Mouse (Mus musculus): ENCODE data around the gene Slc25a16.
A peak's percentile ranks its signal among the peaks of the same experiment; 100 is the strongest.

Gene Slc25a16

DNA sequence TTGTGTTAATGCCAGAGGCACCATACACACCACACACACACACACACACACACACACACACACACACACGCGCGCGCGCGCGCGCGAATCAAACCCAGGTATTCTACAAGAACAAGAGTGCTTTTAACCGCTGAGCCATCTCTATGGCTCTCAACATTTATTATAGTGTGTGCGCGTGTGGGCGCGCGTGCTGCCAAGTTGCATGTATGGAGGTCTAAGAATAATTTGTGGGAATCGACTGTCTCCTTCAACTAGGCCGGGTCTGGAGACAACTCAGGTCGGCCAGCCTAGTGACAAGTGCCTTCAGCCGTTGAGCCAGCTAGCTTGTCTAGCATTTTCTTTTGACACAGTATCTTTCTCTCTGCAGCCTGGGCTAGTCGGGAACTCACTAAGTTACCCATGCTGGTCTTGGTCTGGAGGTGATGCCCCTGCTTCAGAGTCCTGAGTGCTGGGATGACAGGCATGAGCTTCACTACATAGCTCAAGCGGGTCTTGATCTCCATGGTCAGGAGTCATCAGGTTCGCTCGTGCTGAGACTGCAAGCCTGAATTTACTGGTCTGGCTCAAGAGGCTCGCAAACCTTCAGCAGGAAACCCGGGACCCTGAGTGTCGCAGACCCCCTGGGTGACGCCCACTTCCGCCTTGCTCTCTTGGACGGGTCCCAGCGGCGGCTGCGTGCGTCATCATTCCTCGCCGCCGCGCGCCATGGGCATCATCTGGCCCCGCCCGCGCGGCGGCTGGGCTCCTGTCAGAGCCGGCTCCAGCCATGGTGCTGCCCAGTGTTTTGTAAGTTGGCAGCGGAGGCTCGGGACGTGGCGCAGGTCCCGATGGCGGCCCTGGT is at the start of gene Slc25a16:
Gene Slc25a16, plus strand, starts transcription at position 709 of the 841 bp plus-strand sequence.
- peak; percentile 95 to 96 for DNase-seq (ENCODE audit: low spot score in 2 of 2)

- no peak for DNase-seq (ENCODE audit: low spot score in 2 of 2)
Measured at GRCm38 (mm10) chr10:62874828-62875227, 45.6 kb upstream of the Slc25a16 start.

DNA sequence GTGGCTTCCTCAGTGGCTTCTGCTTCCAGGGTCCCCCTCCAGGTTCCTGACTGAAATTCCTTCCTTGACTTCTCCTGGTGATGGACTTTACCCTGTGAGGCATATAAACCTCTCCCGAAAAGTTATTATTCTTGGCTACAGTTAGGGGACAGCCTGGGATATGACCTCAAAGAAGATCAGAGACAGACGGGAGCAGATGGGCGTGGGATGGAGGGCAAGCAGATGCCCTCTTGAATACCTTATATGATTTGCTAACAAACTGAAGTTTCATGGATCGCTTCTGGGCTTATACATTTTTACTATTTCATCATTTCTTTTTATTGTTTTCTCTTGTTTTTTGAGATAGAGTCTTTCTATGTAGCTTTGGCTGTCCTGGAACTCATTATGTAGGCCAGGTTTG is 44.9 kb upstream of the Slc25a16 start:
- DNase-seq (ENCODE audit: low spot score in 2 of 2): no peak

GRCm38 (mm10) chr10:62878056-62878455 is 42.4 kb upstream of the Slc25a16 start:
- no peak for DNase-seq (ENCODE audit: low spot score in 2 of 2)

DNA sequence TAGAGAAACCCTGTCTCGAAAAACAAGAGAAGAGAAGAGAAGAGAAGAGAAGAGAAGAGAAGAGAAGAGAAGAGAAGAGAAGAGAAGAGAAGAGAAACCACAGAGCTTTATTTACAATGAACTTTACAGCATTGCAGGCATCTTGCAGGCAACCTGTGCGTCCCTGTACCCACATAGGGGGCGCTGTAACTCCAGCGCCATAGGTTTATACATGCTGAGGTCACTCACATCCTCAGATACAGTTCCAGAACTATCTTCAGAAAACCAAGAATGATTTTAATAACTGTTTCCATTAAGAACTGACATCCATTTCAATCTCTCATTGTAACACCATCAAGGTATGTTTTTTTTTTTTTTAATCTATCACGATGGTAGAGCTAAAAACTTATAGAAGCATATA is 39.2 kb upstream of the Slc25a16 start:
- no peak for DNase-seq (ENCODE audit: low spot score in 2 of 2)

- no peak for DNase-seq (ENCODE audit: low spot score in 2 of 2)
Measured at GRCm38 (mm10) chr10:62883933-62884372, 36.5 kb upstream of the Slc25a16 start.

DNA sequence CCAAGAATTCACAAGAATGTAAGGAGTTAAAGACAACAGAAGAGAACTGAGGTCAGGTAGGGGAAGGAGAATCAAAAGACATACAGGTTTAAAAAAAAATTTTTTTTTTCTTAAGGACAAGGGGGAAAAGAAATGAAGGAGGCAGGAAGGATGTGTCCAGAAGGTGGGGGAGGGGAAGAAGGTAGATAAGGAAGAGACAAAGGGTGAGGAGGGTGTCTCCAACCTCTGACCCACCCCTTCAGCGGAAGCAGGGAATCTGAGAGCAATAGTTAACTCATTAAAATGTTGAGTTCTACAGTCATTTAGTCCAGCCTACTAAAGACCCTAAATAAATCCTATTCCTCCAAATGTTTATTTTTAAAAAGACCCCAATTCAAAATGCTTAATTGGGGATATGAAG is 35.9 kb upstream of the Slc25a16 start:
- DNase-seq (ENCODE audit: low spot score in 2 of 2): no peak

DNA sequence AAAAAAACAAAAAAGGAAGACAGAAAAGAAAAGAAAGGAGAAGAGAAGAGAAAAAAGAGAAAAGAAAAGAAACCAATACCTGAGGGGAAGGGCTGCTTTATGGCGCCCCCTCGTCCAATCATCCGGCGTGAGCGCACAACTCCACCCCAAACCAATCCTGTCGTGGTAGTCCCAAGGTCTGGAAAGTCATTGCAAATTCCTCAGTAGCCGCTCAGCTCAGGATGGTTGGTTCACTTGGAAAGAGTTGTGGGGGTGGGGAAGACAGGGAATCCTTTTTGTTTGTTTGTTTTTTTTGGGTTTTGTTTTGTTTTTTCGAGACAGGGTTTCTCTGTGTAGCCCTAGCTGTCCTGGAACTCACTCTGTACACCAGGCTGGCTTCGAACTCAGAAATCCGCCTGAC is 35.0 kb upstream of the Slc25a16 start:
- no peak for DNase-seq (ENCODE audit: low spot score in 2 of 2)

DNA sequence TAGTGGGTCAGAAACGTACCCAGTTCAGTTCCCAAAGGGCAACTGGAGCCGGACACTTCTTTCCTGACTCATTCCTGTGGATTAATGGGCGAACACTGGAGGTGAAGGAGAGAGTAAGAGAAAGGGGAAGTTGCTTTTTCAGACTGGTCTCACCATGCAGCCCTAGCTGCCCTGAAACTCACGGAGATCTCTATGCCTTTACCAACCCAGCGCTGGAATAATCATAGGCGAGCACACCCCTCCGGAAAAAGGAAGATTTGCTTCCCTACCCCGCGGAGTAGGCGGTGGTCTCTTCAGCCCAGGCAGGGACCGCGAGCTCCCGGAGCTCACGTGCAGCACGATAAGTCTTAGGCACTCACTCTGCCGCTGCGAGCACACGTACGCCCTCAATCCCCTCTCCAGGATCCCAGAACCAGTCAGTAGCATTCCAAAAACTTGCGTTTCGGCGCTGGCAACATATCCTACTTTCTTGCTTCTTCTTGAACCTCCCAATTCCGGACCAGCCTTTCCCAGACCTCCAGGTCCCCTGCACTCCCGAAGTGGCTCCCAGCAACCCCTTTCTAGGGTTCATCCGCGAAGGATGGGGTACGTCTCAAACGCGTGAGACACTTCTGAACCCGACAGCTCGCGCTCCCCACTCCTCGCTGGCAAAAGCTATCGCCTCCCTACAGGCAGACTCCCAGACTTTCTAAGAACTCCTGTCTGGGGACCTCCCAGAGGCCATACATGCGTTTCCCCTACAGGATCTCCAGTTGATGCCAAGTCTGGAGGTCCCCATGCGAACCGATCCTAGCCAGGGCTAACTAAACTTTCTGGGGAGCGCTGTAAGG is 34.2 kb upstream of the Slc25a16 start:
- no peak for DNase-seq (ENCODE audit: low spot score in 2 of 2)

DNA sequence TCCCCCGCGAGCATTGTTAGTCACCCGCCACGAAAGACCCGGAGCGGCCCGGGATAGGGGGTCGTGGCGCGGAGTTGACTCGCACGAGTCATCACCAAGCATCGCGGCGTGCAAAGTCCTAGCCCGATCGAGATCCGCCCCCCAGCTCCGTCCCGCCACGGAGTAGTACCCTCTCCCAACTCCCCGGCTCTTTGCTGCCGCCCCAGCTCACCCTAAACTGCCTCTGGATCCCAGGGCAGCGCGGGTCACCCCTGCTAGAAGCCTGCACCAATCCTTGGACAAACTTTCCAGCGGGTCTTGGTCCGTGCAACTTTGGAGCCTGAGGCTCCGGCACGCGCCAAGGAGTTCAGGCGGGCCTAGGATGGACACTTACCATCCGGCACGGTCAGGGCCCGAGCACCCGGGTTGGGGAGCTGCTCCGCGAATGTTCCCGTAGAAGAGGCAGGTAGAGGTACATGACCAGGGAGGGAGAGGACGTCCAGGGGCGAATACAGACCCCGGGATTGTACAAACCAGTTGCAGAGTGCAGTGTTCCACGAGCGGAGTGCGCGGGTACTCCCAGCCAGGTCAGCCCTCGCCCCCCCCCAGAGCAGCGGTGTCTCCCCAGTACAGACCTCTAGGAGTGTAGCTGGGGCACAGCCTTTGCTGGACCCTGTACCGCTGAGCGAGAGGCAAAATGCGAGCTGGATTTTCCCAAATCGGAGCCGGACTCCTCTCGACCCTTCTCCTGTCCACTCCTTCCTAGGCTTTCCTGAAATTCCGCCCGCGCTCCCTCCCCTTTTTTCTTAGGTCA is 33.4 kb upstream of the Slc25a16 start:
- peak in 1 of 2 experiments; percentile 38 for DNase-seq (ENCODE audit: low spot score in 2 of 2)

- no peak for DNase-seq (ENCODE audit: low spot score in 2 of 2)
Measured at GRCm38 (mm10) chr10:62891025-62891424, 29.4 kb upstream of the Slc25a16 start.

DNA sequence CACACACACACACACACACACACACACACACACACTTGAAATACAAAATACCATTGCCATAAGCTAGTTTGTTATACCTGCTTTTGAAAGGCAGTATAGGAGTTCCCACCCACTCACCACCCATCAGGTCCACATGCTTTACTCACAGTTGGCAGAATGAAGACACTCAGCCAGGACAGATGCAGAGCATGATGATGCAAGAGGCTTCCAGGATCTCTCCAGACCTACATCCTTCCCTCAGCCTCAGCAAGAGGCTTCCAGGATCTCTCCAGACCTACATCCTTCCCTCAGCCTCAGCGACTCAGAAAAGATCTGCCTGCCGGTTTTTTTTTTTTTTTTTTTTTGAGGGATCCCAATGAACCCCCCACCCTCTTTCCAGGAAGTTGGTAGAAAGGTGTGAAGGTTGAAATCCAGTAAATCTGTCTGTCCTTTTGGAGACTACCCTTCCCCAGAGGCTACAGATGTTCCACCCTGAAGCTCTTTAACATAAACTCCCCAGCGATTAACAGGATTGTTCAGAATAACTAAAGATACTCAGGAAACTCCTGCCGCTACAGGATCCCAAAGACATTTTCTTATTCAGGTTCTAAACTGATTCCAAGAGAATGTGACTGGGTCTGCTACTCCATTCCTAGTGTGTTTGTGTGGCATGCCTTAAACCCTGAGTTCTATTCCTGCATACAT is 27.7 kb upstream of the Slc25a16 start:
- no peak for DNase-seq (ENCODE audit: low spot score in 2 of 2)

DNA sequence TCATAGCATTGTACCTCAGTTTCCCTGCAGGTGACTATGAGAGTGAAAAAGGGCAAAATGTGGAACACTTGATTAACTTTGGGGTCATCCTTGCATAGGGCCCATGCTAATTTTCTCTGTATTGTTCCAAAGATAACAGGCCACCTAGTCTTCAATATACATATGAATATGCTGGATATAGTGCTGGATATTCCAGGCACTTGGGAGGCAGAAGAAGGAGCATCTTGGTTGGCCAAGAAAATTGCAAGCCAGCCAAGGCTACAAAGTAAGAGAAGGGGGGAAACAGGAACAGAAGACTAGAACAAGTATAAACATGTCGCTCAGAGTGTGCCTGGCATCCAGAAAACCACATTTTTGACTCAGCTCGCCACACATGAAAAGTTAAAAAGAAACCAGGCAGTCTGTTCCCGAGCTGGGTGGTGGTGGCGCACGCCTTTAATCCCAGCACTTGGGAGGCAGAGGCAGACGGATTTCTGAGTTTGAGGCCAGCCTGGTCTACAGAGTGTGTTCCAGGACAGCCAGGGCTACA is 27.0 kb upstream of the Slc25a16 start:
- DNase-seq (ENCODE audit: low spot score in 2 of 2): no peak

DNA sequence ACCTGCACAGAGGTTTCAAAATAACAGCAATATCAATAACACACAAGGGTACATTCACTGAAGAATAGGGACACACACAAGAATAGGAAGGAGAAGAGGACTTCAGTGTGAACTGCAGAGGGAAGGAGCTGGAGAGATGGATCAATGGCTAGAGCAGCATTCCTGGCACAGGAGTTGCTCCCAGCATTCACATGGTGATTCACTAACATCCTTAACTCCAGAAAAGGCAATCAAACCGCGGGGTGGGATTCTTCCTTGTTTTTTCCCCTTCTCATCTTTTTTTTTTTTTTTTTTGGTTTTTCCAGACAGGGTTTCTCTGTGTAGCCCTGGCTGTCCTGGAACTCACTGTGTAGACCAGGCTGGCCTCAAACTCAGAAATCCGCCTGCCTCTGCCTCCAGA is 26.0 kb upstream of the Slc25a16 start:
- no peak for DNase-seq (ENCODE audit: low spot score in 2 of 2)

- no peak for DNase-seq (ENCODE audit: low spot score in 2 of 2)
Measured at GRCm38 (mm10) chr10:62895386-62895785, 25.0 kb upstream of the Slc25a16 start.

DNA sequence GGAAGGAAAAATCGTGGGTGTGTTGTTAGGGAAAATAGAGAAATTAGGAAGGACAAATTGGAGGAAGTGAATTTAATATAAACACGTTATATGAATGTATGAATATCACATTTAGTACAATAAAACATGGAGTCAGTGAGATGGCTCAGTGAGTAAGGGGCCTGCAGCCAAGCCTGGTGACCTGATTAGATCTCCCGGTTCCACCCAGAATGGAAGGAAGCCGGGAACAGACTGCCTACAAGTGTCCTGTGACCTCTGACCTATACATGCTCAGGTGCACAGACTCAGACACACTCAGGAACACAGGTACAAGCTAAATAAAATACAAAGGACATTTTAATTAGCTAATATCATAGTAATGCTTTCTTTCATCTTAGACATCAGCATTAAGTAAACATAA is 24.4 kb upstream of the Slc25a16 start:
- DNase-seq (ENCODE audit: low spot score in 2 of 2): no peak

- no peak for DNase-seq (ENCODE audit: low spot score in 2 of 2)
Measured at GRCm38 (mm10) chr10:62896774-62897173, 23.7 kb upstream of the Slc25a16 start.

DNA sequence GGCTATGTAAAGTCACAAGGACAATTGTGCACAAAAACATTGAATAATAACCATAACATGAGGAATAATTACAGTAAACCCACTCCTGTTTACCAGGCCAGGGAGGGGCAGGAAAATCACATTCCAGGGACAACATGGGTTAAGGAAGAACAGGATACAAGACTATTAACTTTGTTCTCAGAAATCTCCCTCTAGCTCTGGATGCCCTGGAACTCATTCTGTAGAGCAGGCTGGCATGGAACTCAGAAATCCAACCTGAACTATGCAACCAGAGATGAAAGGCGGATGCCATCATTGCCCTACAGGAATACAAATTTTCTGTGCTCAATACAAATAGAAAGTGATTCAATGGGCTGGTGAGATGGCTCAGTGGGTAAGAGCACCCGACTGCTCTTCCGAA is 23.0 kb upstream of the Slc25a16 start:
- no peak for DNase-seq (ENCODE audit: low spot score in 2 of 2)

DNA sequence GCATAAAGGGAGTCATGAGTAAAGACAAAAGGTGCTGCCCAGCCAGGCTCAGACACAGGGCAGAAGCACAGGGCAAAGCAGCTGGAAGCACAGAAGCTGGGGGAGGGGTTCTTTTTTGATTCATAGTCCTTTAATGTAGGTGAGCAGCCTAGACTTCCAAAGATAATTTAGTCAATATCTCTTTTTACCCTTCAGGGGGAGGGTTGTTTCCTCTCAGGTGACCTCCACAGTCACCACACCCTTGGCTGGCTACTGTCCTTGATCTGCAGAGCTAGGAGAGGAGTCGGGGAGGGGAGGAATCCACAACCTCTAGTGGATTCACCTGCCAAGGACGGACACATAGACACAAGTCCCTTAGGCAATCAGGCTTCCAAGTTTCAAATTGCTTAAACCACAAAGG is 22.4 kb upstream of the Slc25a16 start:
- no peak for DNase-seq (ENCODE audit: low spot score in 2 of 2)

GRCm38 (mm10) chr10:62900144-62900543 is 20.3 kb upstream of the Slc25a16 start:
- DNase-seq (ENCODE audit: low spot score in 2 of 2): no peak

- DNase-seq (ENCODE audit: low spot score in 2 of 2): no peak
Measured at GRCm38 (mm10) chr10:62901826-62902225, 18.6 kb upstream of the Slc25a16 start.

Measured in right cerebral cortex, postnatal 10 days (tissue).